Mouse (Mus musculus) midbrain, embryonic 12.5 days (tissue): Measurements from ENCODE around the gene Spsb4. TPM values are rescaled to one million over a fixed set of nuclear protein-coding genes. Genes with fewer than 3 reads are reported as not detected.

ENCODE experiments used
- ATAC-seq: fragments of 200-750 bp; cut with Nextera tagmentation; 2 replicates; pipeline ENCODE4 v1.8.0; 2017; ENCODE audit warnings: low read depth, moderate TSS enrichment, moderate library complexity; ENCODE audit not compliant: low FRiP score
- H3K27ac ChIP-seq: fragments of 300-500 bp; sonication (generic); replicated peaks from 2 replicates; pipeline ENCODE4 v1.5.1; 2016; ENCODE audit warnings: mild to moderate bottlenecking
- H3K27me3 ChIP-seq: fragments of 300-500 bp; sonication (generic); 2 replicates; pipeline ENCODE4 v1.6.1; 2016; ENCODE audit warnings: mild to moderate bottlenecking
- H3K36me3 ChIP-seq: fragments of 300-500 bp; sonication (generic); 2 replicates; pipeline ENCODE4 v1.6.1; 2016
- H3K4me1 ChIP-seq: fragments of 300-500 bp; sonication (generic); 2 replicates; pipeline ENCODE4 v1.6.1; 2016
- H3K4me2 ChIP-seq: fragments of 300-500 bp; sonication (generic); replicated peaks from 2 replicates; pipeline ENCODE4 v1.6.1; 2016; ENCODE audit warnings: mild to moderate bottlenecking, moderate library complexity
- H3K4me3 ChIP-seq: fragments of 300-500 bp; sonication (generic); 2 replicates; pipeline ENCODE4 v1.5.1; 2016; ENCODE audit warnings: mild to moderate bottlenecking
- H3K9ac ChIP-seq: fragments of 300-500 bp; sonication (generic); replicated peaks from 2 replicates; pipeline ENCODE4 v1.6.1; 2016; ENCODE audit warnings: mild to moderate bottlenecking, moderate library complexity
- H3K9me3 ChIP-seq: fragments of 300-500 bp; sonication (generic); 2 replicates; pipeline ENCODE4 v1.6.1; 2016; ENCODE audit warnings: mild to moderate bottlenecking
- WGBS: fragments of 180-500 bp; shearing (Covaris S2); methylation state at CpG from one replicate; pipeline ENCODE4 v1.1.7; 2016; 5-methylcytosine and 5-hydroxymethylcytosine counted together
- polyA plus RNA-seq: library from polyadenylated mRNA; unstranded; fragments of >200 nt; fragmentation: Nextera tagmentation; extraction: Ambion mirVana; gene quantifications from 2 replicates; pipeline ENCODE4 v1.2.1, GENCODE M21; 2016

Gene Spsb4
- polyA plus RNA-seq, 1 experiment from 2014 or later: 122 TPM

DNA sequence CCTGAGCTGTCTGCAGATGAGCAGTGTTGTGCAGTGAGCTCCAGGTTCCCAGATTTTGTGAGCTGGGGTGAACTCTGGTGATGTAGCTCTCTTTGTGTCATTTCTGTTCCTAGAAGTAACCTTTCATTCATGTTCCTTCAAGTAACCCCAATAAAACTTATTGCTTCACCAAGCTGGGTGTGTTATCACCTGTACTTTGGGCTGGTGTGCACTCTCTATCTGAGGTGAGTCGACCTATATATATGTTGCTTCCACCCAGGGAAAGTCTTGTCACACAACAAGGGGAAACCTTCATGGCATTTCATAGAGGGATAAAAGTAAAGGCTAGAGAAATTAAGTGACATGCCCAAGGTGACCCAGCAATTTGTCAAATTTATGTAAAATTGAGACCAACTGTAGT is 109.1 kb downstream of the Spsb4 start:
- Histone ChIP-seq H3K27ac (no peak overlapping the region), H3K27me3 (no peaks in the 10 kb centered on the region), H3K9me3 (no peaks in the 10 kb centered on the region), H3K4me3 (no peak overlapping the region), H3K9ac (no peak overlapping the region), H3K4me2 (no peak overlapping the region), H3K4me1 (no peaks in the 10 kb centered on the region), H3K36me3 (no peaks in the 10 kb centered on the region)
- ATAC-seq: no peak
- WGBS: 91% methylated on average over 1 of the region's 1 CpGs

DNA sequence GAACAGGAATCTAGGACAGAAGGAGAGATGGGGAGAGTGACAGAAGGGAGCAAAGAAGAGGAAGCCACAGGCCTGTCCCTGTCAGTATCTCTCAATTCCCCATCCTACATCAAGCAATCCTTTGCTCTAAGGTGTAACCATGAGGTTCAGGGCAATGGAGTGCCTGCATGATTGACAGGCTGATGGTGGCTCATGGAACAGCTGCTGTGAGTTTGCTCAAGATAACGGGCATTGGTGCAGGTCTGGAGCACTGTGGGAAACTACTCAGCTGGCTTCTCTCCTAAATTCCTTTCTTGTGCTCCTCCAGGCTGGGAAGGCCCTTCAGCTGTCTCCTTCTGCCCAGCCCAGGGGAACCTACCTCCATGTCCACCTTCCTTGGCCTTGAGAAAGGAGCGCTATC is 109.9 kb downstream of the Spsb4 start:
- ATAC-seq: no peak
- no peaks in the 10 kb centered on the region for H3K27me3 ChIP-seq
- no peaks in the 10 kb centered on the region for H3K9me3 ChIP-seq
- no peak overlapping the region for H3K4me3 ChIP-seq
- no peak overlapping the region for H3K27ac ChIP-seq
- H3K36me3 ChIP-seq: no peaks in the 10 kb centered on the region
- no peaks in the 10 kb centered on the region for H3K4me1 ChIP-seq
- 77% methylated on average over 2 of the region's 2 CpGs for WGBS
- H3K9ac ChIP-seq: no peak overlapping the region
- no peak overlapping the region for H3K4me2 ChIP-seq

- Histone ChIP-seq H3K4me3 (no peak overlapping the region), H3K9me3 (no peaks in the 10 kb centered on the region), H3K4me2 (no peak overlapping the region), H3K36me3 (no peaks in the 10 kb centered on the region), H3K9ac (no peak overlapping the region), H3K4me1 (no peaks in the 10 kb centered on the region), H3K27me3 (no peaks in the 10 kb centered on the region), H3K27ac (no peak overlapping the region)
- WGBS: 76% methylated on average over 7 of the region's 7 CpGs
- 0 out of 2 replicates have a peak, but pooled peaks have one; percentile 34 for ATAC-seq
Measured at GRCm38 (mm10) chr9:96904360-96905355, 114.0 kb downstream of the Spsb4 start.

- H3K9me3 ChIP-seq: 0 out of 2 replicates have a peak, but pooled peaks cover under 1% of the 10 kb centered on the region
- no peaks in the 10 kb centered on the region for H3K36me3 ChIP-seq
- H3K27me3 ChIP-seq: no peaks in the 10 kb centered on the region
- no peak for ATAC-seq
- H3K9ac ChIP-seq: no peak overlapping the region
- H3K4me3 ChIP-seq: no peak overlapping the region
- no peak overlapping the region for H3K4me2 ChIP-seq
- H3K27ac ChIP-seq: no peak overlapping the region
- no peaks in the 10 kb centered on the region for H3K4me1 ChIP-seq
- 85% methylated on average over 5 of the region's 5 CpGs for WGBS
Measured at GRCm38 (mm10) chr9:96899717-96900116, 118.9 kb downstream of the Spsb4 start.

DNA sequence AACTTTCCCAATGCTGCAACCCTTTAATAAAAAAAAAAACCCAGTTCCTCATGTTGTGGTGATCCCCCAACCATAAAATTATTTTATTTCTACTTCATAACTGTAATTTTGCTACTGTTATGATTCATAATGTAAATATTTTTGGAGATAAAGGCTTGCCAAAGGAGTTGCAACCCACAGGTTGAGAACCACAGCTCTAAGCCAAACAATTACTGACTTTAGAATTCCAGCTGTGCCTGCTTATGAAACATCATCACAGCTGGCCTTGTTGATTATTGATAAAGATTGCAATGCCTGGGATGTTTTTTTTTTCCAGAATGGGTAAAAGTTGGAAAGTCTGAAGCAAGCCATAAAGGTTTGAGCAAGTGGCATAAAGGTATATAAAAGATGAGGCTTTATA is 119.6 kb downstream of the Spsb4 start:
- Histone ChIP-seq H3K4me1 (no peaks in the 10 kb centered on the region), H3K27me3 (no peaks in the 10 kb centered on the region), H3K9me3 (peaks cover 8% of the 10 kb centered on the region; the same call in 1 of the 2 replicates), H3K36me3 (no peaks in the 10 kb centered on the region), H3K9ac (no peak overlapping the region), H3K4me3 (no peak overlapping the region), H3K4me2 (no peak overlapping the region), H3K27ac (no peak overlapping the region)
- no peak for ATAC-seq

DNA sequence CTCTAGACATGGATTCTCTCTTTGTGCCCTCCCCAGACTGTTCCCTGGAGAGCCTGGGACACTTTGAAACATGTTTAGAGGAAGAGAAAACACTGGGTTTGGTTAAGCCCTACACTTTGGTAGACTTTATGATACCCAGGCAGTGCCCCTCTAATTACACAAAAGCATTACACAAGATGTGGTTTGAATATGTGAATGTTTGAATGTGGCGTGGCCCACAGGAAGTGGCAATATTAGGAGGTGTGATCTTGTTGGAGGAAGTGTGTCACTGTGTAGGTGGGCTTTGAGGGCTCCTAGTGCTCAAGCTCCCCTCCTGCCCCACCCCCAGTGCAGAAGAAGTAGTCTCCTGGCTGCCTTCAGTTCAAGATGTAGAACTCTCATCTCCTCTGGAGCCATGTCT is 122.0 kb downstream of the Spsb4 start:
- Histone ChIP-seq H3K4me3 (no peak overlapping the region), H3K27ac (no peak overlapping the region), H3K36me3 (no peaks in the 10 kb centered on the region), H3K9me3 (peaks cover 10% of the 10 kb centered on the region; the same call in 1 of the 2 replicates), H3K4me2 (no peak overlapping the region), H3K27me3 (no peaks in the 10 kb centered on the region), H3K9ac (no peak overlapping the region), H3K4me1 (peaks cover 17% of the 10 kb centered on the region)
- WGBS: 95% methylated on average over 1 of the region's 1 CpGs
- ATAC-seq: no peak

- Histone ChIP-seq H3K9me3 (peaks cover 10% of the 10 kb centered on the region; the same call in 1 of the 2 replicates), H3K9ac (no peak overlapping the region), H3K4me3 (no peak overlapping the region), H3K4me2 (no peak overlapping the region), H3K27me3 (peaks cover 2% of the 10 kb centered on the region; the same call in 1 of the 2 replicates), H3K36me3 (no peaks in the 10 kb centered on the region), H3K4me1 (peaks cover 41% of the 10 kb centered on the region), H3K27ac (peak overlapping the region; percentile 83)
- WGBS: 61% methylated on average over 5 of the region's 5 CpGs
- ATAC-seq: no peak
Measured at GRCm38 (mm10) chr9:96893582-96893981, 125.1 kb downstream of the Spsb4 start.

Other genes starting within 250 kb of the Spsb4 start
- 57.0 and 61.9 TPM in 2 replicates for gene Pxylp1, start 126.2 kb downstream of the Spsb4 start, polyA plus RNA-seq
- 91.7 and 91.8 TPM in 2 replicates for gene Slc25a36, start 92.3 kb upstream of the Spsb4 start, polyA plus RNA-seq